Mouse (Mus musculus) liver, postnatal 0 days (tissue): ENCODE data around the gene Atp9a.

ENCODE experiments used
- CTCF ChIP-seq: sonication (generic); IDR thresholded peaks from 2 replicates; pipeline ENCODE4 v1.5.1; 2016; ENCODE audit warnings: antibody characterized with exemption, low read depth
- EP300 ChIP-seq: IDR thresholded peaks from 2 replicates; pipeline ENCODE4 v1.6.1; 2016; ENCODE audit warnings: antibody characterized with exemption, low read depth, mild to moderate bottlenecking

GRCm38 (mm10) chr2:168710979-168711378 lies 31.2 kb downstream of the Atp9a start:
- no peak for TF ChIP-seq CTCF
- no peak for TF ChIP-seq EP300
